Comparison of ENCODE assay signal across 9 mouse cellular contexts in genomic region chr5:137376198-137376597, GRCm38 (mm10). TPM values are rescaled to one million over a fixed set of nuclear protein-coding genes. Genes with fewer than 3 reads are reported as not detected.
DNase-seq lines count a peak whose midpoint lies in the region; TF ChIP-seq lines count a peak whose summit lies in the region.
"Had no signal": no experiment of that assay in that cellular context is flagged by ENCODE, and none has a peak within 500 bp of the region (broad histone marks: within the 10 kb centered on the region; RNA-seq: fewer than 3 reads in every experiment).

No protein-coding gene starts in this region.

- H3K4me1 ChIP-seq in embryonic facial prominence, embryonic 10.5 days = peaks cover 42% of the 10 kb centered on the region
- H3K4me1 ChIP-seq: neural tube, embryonic 12.5 days had no signal

- DNase-seq in left cerebral cortex, adult 2 months (ENCODE audit: extremely low spot score in 1 of 2, low spot score in 2 of 2) = no peak
- DNase-seq in left cerebral cortex, postnatal 4 days = no peak
- peak; percentile 37 for DNase-seq in embryonic facial prominence, embryonic 10.5 days (ENCODE audit: low spot score)
- DNase-seq in kidney, postnatal 10 days = peak; percentile 60
- DNase-seq in retina, postnatal 1 day = peak; percentile 66
- DNase-seq in ovary, postnatal 14 days (ENCODE audit: low spot score) = no peak
- DNase-seq in left cerebral cortex, postnatal 14 days (ENCODE audit: low spot score in 2 of 2) = no peak
- DNase-seq in layer of hippocampus, adult 8-10 months (ENCODE audit: low spot score in 2 of 2) = no peak

- TF ChIP-seq CTCF in left cerebral cortex, adult 2 months (IDR thresholded peaks at IDR 0.05) = peak; percentile 42

- H3K4me3 ChIP-seq in left cerebral cortex, adult 2 months = no peak overlapping the region
- no peak overlapping the region for H3K4me3 ChIP-seq in embryonic facial prominence, embryonic 10.5 days
- H3K4me3 ChIP-seq: neural tube, embryonic 12.5 days had no signal

- WGBS in embryonic facial prominence, embryonic 10.5 days = 39% methylated on average over 7 of the region's 7 CpGs

- H3K9me3 ChIP-seq in embryonic facial prominence, embryonic 10.5 days = no peaks in the 10 kb centered on the region
- H3K9me3 ChIP-seq: neural tube, embryonic 12.5 days had no signal

- no peak overlapping the region for H3K27ac ChIP-seq in left cerebral cortex, adult 2 months
- peak overlapping the region; percentile 40; the same call in 1 of the 2 replicates for H3K27ac ChIP-seq in embryonic facial prominence, embryonic 10.5 days (replicated peaks)
- H3K27ac ChIP-seq: neural tube, embryonic 12.5 days had no signal

- H3K36me3 ChIP-seq in embryonic facial prominence, embryonic 10.5 days (replicated peaks) = peaks cover 50% of the 10 kb centered on the region

- intact Hi-C loops in left cerebral cortex, adult 2 months (cut with DNase I) = no loop called here
- intact Hi-C loops in left cerebral cortex, postnatal 4 days (cut with DNase I) = no loop called here
- intact Hi-C loops in left cerebral cortex, postnatal 14 days (cut with DNase I) = no loop called here

- H3K27me3 ChIP-seq in embryonic facial prominence, embryonic 10.5 days (replicated peaks; ENCODE audit: low read depth, poor library complexity, severe bottlenecking) = no peaks in the 10 kb centered on the region
- H3K27me3 ChIP-seq: neural tube, embryonic 12.5 days had no signal

RNA-seq across cellular contexts. Expression of gene Ephb4, which starts 26.3 kb away (rescaled TPM):
- 1 to 10 TPM; 4.9 to 6.8 TPM for total RNA-seq in left cerebral cortex, adult 2 months (2021)
- total RNA-seq in left cerebral cortex, postnatal 4 days (2021) = 10 to 100 TPM in 1 of 2 experiments, 1 to 10 TPM in 1; 9.4 to 10.2 TPM
- polyA plus RNA-seq in embryonic facial prominence, embryonic 10.5 days (2016; fragmentation: Nextera tagmentation; extraction: Ambion mirVana) = 53.6 and 56.8 TPM in 2 replicates
- 1 to 10 TPM; 6.0 to 7.6 TPM for total RNA-seq in left cerebral cortex, postnatal 14 days (2021)
- total RNA-seq in layer of hippocampus, adult 8-10 months (2022) = 1 to 10 TPM; 5.6 to 7.2 (median 5.9) TPM

RNA-seq across cellular contexts. Expression of gene Slc12a9, which starts 42.8 kb away (rescaled TPM):
- 10 to 100 TPM; 22.8 to 25.1 TPM for total RNA-seq in left cerebral cortex, adult 2 months (2021)
- total RNA-seq in left cerebral cortex, postnatal 4 days (2021) = 10 to 100 TPM; 28.8 to 31.5 TPM
- polyA plus RNA-seq in embryonic facial prominence, embryonic 10.5 days (2016; fragmentation: Nextera tagmentation; extraction: Ambion mirVana) = 12.6 and 13.4 TPM in 2 replicates
- total RNA-seq in left cerebral cortex, postnatal 14 days (2021) = 10 to 100 TPM; 23.7 to 28.0 TPM
- 10 to 100 TPM; 25.6 to 37.8 (median 32.0) TPM for total RNA-seq in layer of hippocampus, adult 8-10 months (2022)

Comparison
In these comparisons a context has a peak if more than half of its experiments do, and no peak if none do; other contexts are left out.
1. DNase-seq: peak in embryonic facial prominence, embryonic 10.5 days (single experiment), kidney, postnatal 10 days (single experiment) and retina, postnatal 1 day (single experiment); none in left cerebral cortex, adult 2 months (0 of 2), left cerebral cortex, postnatal 4 days (single experiment), ovary, postnatal 14 days (single experiment), left cerebral cortex, postnatal 14 days (0 of 2) and layer of hippocampus, adult 8-10 months (0 of 2).